Mouse (Mus musculus): ENCODE data around the gene Gstp3.
"Not testable (repeated sequence)": the region's sequence is repeated elsewhere in the genome, so short reads cannot be mapped to it uniquely, and the experiment has no call there.

Gstp3 gene

GRCm38 (mm10) chr19:4063357-4063756, 4.0 kb upstream of the Gstp3 start:
- not testable (repeated sequence) for DNase-seq (ENCODE audit: extremely low read depth, low read depth)

GRCm38 (mm10) chr19:4060899-4061465, 1.6 kb upstream of the Gstp3 start:
- DNase-seq (ENCODE audit: extremely low read depth, low read depth): no peak

GRCm38 (mm10) chr19:4060044-4060898, 902 bp upstream of the Gstp3 start:
- not testable (repeated sequence) for DNase-seq (ENCODE audit: extremely low read depth, low read depth)

- DNase-seq (ENCODE audit: extremely low read depth, low read depth): no peak
Observed at GRCm38 (mm10) chr19:4058581-4058980, 788 bp downstream of the Gstp3 start.

- no peak for DNase-seq (ENCODE audit: extremely low read depth, low read depth)
Observed at GRCm38 (mm10) chr19:4057962-4058361, 1.4 kb downstream of the Gstp3 start.

- DNase-seq (ENCODE audit: extremely low read depth, low read depth): no peak
Observed at GRCm38 (mm10) chr19:4057389-4057788, 2.0 kb downstream of the Gstp3 start.

GRCm38 (mm10) chr19:4056727-4057126, 2.6 kb downstream of the Gstp3 start:
- no peak for DNase-seq (ENCODE audit: extremely low read depth, low read depth)

GRCm38 (mm10) chr19:4055947-4056693, 3.2 kb downstream of the Gstp3 start:
- DNase-seq (ENCODE audit: extremely low read depth, low read depth): no peak

- DNase-seq (ENCODE audit: extremely low read depth, low read depth): no peak
Observed at GRCm38 (mm10) chr19:4055216-4055946, 4.0 kb downstream of the Gstp3 start.

- DNase-seq (ENCODE audit: extremely low read depth, low read depth): no peak
Observed at GRCm38 (mm10) chr19:4054613-4055012, 4.8 kb downstream of the Gstp3 start.

GRCm38 (mm10) chr19:4052516-4053030, 6.8 kb downstream of the Gstp3 start:
- no peak for DNase-seq (ENCODE audit: extremely low read depth, low read depth)

- no peak for DNase-seq (ENCODE audit: extremely low read depth, low read depth)
Observed at GRCm38 (mm10) chr19:4051741-4052515, 7.4 kb downstream of the Gstp3 start.

- no peak for DNase-seq (ENCODE audit: extremely low read depth, low read depth)
Observed at GRCm38 (mm10) chr19:4051016-4051415, 8.4 kb downstream of the Gstp3 start.

- not testable (repeated sequence) for DNase-seq (ENCODE audit: extremely low read depth, low read depth)
Observed at GRCm38 (mm10) chr19:4049069-4049468, 10.3 kb downstream of the Gstp3 start.

- DNase-seq (ENCODE audit: extremely low read depth, low read depth): peak; percentile 65
Observed at GRCm38 (mm10) chr19:4047859-4048258, 11.5 kb downstream of the Gstp3 start.

- DNase-seq (ENCODE audit: extremely low read depth, low read depth): no peak
Observed at GRCm38 (mm10) chr19:4046866-4047254, 12.5 kb downstream of the Gstp3 start.

GRCm38 (mm10) chr19:4045966-4046865, 13.2 kb downstream of the Gstp3 start, which contains the start of gene Gstp2:
Gstp2 (minus strand) TSS chr19:4046023.
- no peak for DNase-seq (ENCODE audit: extremely low read depth, low read depth)

GRCm38 (mm10) chr19:4044109-4044508, 15.3 kb downstream of the Gstp3 start:
- peak; percentile 91 for DNase-seq (ENCODE audit: extremely low read depth, low read depth)

- DNase-seq (ENCODE audit: extremely low read depth, low read depth): no peak
Observed at GRCm38 (mm10) chr19:4042124-4042523, 17.2 kb downstream of the Gstp3 start.
